Mouse (Mus musculus) embryo, embryonic 11.5 days (tissue): ENCODE data around the gene D10Wsu102e.
"Not testable (repeated sequence)": the region's sequence is repeated elsewhere in the genome, so short reads cannot be mapped to it uniquely, and the experiment has no call there.

Experiments
- DNase-seq: peaks from one replicate; pipeline ENCODE4 v3.0.0-alpha.2; 2012; ENCODE audit warnings: low read depth, low spot score

Gene D10Wsu102e

GRCm38 (mm10) chr10:83346359-83346736 lies 13.7 kb upstream of the D10Wsu102e start:
- no peak for DNase-seq

GRCm38 (mm10) chr10:83347494-83347893 lies 12.5 kb upstream of the D10Wsu102e start:
- no peak for DNase-seq

- DNase-seq: no peak
Measured at GRCm38 (mm10) chr10:83350689-83351088, 9.3 kb upstream of the D10Wsu102e start.

GRCm38 (mm10) chr10:83351779-83352178 lies 8.2 kb upstream of the D10Wsu102e start:
- DNase-seq: not testable (repeated sequence)

GRCm38 (mm10) chr10:83353680-83354332 lies 6.2 kb upstream of the D10Wsu102e start:
- DNase-seq: no peak

- no peak for DNase-seq
Measured at GRCm38 (mm10) chr10:83354333-83354719, 5.7 kb upstream of the D10Wsu102e start.

- DNase-seq: no peak
Measured at GRCm38 (mm10) chr10:83356416-83356815, 3.6 kb upstream of the D10Wsu102e start.

- no peak for DNase-seq
Measured at GRCm38 (mm10) chr10:83359451-83359850, 570 bp upstream of the D10Wsu102e start.

GRCm38 (mm10) chr10:83360356-83360755 lies 335 bp downstream of the D10Wsu102e start:
- DNase-seq: no peak

GRCm38 (mm10) chr10:83361643-83362382 lies 1.8 kb downstream of the D10Wsu102e start:
- DNase-seq: peak; percentile 7

- no peak for DNase-seq
Measured at GRCm38 (mm10) chr10:83363451-83363850, 3.4 kb downstream of the D10Wsu102e start.

- no peak for DNase-seq
Measured at GRCm38 (mm10) chr10:83368918-83369317, 8.9 kb downstream of the D10Wsu102e start.

- DNase-seq: no peak
Measured at GRCm38 (mm10) chr10:83374045-83374656, 14.1 kb downstream of the D10Wsu102e start.

GRCm38 (mm10) chr10:83375458-83375857 lies 15.4 kb downstream of the D10Wsu102e start:
- DNase-seq: not testable (repeated sequence)

GRCm38 (mm10) chr10:83376911-83377682 lies 17.1 kb downstream of the D10Wsu102e start:
- no peak for DNase-seq

- no peak for DNase-seq
Measured at GRCm38 (mm10) chr10:83378083-83378833, 18.2 kb downstream of the D10Wsu102e start.

- no peak for DNase-seq
Measured at GRCm38 (mm10) chr10:83380501-83380900, 20.5 kb downstream of the D10Wsu102e start.

GRCm38 (mm10) chr10:83382528-83382927 lies 22.5 kb downstream of the D10Wsu102e start:
- no peak for DNase-seq

- no peak for DNase-seq
Measured at GRCm38 (mm10) chr10:83382988-83383387, 23.0 kb downstream of the D10Wsu102e start.

- DNase-seq: no peak
Measured at GRCm38 (mm10) chr10:83383863-83384262, 23.8 kb downstream of the D10Wsu102e start.
